Mouse (Mus musculus): ENCODE measurements at regions not wholly inside any gene's neighbourhood (a gene's known extent, or its start where the extent isn't known, plus 50 kb on each side); places are given as distances from the start of the nearest gene placed in this dataset.
A peak's percentile ranks its signal among the peaks of the same experiment; 100 is the strongest.
"Not testable (repeated sequence)": the region's sequence is repeated elsewhere in the genome, so short reads cannot be mapped to it uniquely, and the experiment has no call there.

DNA sequence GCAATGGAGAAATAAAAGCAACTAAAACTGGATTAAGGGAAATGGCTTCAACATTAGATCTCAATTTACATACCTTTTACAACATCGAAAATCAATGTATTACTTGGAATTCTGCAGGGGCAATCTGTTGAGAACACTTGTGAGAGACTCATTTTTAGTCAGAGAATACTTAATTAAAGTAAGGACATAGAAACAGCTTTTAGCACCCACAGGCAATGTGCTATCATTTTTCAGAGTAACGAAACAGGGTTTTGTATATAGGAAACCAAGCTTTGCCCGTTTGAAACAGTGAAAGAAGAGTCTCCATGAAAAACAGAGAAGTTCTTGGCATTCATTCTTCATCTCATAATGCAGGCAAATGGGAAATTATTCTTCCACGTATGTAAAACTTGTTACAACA lies 196.4 kb downstream of the Tdrd3 start:
- no peak for DNase-seq

DNA sequence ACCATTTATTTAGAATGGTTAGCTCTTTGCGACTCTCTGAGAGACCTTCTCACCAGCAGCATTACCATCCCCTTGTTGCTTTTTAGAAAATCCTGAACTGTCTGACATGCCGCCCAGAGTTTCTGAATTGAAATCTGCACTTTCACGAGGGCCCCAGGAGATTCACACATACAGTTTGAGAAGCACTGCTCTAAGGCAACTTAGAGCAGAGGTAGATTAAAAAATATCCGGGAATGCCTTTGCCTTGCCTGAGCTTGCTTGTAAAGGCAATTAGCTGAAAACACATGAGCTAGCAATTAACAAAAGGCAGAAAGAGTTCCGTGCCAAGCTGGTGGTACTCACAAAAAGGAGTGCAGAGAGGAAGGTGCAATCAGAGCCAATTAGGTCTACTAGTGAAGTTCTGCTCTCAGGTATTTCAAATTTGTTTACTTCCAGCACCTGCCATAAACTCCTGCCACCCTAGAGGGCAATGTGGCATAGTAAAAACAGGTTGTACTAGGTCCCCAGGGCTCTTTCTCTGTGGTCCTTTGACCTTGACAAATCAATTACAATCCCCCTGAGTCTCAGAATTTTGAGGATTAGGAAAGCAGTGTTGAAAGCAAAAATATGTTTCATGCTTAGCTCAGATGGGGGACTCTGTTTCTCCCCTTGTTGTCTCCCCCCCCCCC lies 203.1 kb downstream of the Tdrd3 start:
- no peak for DNase-seq

DNA sequence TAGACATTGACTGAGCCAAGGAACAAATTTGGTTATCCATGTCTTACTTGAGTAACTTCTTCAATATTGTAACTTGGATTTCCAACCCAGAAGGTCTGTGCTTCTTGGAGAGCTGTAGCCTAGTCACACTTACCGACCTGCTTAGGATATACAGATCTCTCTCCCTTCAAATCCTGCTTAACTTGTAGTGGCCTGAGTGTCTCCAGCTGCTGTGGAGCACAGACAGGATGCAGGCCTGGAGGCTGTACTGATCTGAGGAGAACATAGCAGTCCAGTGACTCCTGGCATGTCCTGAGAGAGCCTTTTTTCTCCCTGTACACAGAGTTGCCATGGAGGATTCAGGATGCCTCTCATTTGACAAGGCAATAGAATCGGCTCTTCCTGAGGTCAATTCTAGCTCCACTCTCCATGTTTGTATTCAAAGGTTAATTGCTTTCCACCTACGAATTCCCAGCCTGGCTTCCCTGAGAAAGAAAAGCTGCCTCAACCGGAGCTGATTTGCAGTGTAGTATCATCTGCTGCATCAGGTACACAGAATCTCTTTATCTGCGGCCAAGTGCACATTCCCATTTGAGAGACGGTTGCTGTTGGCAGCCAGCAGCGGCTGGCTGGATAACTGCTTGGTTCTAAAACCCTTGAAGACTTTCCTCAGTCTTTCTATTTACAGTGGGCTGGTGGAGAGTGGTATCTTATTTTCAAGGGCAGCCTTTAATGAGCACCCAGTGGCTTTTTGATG lies 214.8 kb downstream of the Tdrd3 start:
- no peak for DNase-seq

DNA sequence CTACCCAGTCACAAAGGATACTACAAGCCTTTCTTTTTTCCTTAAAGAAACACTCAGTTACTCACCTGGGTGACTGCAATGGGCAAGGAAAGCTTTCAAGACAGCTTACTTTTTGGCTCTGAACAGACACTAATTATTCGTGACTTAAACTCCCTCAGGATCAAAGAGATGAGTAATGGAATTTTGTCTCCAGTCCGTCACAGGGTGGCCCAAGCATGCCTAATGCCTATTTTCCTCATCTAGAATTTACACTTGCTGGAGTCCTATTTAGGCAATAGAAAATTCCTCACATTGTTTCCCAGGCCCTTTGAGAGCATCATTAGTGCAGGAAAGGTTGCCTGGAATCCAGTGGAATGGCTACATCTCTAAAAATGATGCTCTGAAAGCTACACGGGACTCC lies 218.2 kb downstream of the Tdrd3 start:
- no peak for DNase-seq

DNA sequence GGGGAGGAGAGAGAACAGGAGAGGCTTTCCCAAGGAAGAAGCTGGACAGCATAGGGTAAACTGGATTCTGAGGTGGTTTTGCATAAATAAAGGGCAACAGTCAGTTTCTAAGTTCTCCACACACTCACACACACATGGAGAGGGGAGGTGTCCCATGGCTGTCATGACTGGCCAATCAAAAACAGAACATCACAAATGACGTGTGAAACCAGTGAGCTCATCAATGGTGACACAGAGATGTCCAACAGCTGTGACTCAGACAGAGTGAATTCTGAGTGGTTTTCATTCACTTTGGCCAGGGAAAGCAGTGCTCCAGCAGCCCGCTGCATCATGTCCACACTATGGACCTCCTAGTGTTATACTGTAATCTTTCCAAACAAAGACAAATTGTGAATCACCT lies 220.7 kb downstream of the Tdrd3 start:
- DNase-seq: no peak

DNA sequence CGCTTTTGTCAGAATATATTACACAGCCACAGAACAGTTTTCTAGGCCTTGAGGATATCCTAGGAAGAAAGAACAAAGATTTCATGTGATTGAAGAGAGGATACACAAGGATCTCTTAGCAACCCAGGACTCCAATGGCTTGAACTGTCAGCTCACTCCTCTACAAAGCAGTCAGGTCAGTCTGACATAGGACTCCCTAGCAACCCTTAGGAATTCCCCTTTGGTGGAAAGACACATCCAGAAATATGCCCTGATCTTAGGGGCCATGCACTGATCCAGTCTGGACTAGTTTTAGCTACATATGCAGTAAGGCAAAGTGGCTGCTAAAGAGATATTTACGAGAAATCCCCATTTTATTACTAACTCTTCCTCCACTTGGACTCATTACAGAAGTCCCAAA lies 251.5 kb downstream of the Tdrd3 start:
- no peak for DNase-seq

DNA sequence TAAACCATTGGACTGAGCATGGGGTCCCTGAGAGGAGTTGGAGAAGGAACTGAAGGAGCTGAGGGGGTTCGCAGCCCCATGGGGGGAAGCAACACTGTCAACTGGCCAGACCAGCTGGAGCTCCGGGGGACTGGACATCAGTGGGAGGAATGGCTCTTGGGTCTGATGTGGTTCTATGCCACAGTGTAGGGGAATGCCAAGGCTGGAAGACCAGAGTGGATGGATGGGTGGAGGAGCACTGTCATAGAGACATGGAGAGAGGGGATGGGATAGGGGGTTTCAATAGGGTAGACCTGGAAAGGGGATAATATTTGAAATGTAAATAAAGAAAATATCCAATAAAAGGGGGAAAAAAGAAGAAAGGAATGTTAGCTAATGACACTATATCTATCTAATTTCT lies 253.1 kb downstream of the Tdrd3 start:
- DNase-seq: no peak

DNA sequence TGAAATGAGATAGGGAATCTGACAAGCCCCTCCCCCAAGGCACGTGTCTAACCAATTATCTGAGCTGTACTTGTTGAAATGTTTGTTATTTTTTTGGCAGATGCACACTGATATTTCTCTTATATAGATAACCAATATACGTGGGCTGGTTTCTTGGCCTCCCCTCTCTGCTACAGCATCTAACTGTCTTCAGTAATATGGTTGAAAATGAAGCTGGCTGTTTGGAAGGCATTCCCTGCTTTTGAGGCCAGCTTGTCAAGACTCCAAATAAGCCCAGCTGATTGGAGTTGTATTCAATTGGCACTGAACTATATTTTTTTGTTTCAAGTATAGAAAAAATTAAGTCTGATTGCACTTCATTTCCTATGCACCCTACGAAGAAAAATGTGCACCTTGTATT lies 264.3 kb downstream of the Tdrd3 start:
- no peak for DNase-seq

DNA sequence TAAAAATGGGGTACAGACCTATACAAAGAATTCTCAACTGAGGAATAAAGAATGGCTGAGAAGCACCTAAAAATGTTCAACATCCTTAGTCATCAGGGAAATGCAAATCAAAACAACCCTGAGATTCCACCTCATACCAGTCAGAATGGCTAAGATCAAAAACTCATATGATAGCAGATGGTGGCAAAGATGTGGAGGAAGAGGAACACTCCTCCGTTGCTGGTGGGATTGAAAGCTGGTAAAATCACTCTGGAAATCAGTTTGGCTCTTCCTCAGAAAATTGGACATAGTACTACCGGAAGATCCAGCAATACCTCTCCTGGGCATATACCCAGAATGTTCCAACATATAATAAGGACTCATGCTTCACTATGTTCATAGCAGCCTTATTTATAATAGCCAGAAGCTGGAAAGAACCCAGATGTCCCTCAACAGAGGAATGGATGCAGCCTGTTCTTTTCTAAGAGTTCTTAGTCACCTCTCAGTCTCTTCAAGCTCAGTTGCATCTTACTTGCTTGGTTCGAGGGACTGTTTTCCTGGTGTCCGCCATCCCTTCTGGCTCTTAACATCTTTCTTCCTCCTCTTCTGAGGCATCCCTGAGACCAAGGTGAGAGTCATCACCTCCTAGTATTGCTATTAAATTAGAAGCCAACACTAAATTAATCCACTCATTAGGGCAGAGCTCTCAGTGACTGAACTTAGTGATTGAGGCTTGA lies 266.8 kb downstream of the Tdrd3 start:
- not testable (repeated sequence) for DNase-seq

DNA sequence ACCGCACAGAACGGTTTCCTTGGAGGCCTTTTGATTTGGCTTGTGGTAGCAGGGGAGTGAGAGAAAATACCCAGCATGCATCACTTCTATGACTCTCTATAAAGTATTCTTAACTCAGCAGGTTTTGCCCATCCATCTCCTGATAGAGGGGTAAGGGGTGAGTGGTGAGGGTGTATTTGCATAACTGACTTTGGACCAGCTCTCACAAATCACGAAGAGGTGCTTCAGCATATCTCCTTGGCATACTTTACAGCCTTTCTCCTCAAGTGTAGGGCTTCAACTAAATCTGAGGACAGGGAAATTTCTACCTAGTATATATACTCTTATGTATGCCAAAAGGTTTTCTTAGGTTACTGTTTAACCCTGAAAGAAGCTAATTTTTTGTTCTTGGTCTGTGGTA lies 273.4 kb downstream of the Tdrd3 start:
- no peak for DNase-seq

DNA sequence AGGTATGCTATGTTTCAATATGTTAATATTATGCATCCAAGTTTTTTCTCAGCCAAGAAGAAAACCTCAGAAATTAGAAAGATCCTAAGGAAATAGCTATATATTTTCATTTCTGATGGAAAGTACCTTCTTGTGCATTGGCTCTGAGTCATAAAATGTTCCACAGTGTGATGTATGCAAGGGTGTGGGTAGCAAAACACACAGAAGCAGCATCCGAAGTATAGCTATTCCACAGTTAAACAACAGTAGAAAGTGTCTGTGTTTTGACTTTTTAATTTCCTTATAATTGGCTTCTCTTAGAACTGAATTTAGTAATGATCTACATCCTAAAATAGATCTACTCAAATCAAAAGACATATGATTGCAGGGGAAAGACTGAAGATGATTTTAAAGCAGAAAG lies 320.0 kb downstream of the Tdrd3 start:
- no peak for DNase-seq

DNA sequence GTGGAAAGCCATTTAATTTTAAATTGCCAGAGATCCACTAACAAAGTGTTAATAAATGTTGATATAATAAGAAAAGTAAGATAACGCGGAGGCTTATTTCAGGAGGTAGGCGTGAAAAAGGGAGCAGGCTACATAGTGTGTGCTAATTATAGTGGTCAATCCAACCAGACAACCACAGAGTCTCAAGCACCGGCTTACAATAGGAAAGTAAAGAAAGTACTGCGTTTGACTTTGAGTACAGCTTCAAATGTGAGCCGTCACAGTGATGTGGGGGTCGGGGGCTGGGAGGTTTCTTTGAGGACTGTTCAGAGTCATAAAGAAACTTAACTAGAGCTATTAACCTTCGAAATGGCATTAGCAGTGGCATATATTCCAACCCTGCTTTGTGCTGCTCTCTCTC lies 329.1 kb downstream of the Tdrd3 start:
- no peak for DNase-seq

DNA sequence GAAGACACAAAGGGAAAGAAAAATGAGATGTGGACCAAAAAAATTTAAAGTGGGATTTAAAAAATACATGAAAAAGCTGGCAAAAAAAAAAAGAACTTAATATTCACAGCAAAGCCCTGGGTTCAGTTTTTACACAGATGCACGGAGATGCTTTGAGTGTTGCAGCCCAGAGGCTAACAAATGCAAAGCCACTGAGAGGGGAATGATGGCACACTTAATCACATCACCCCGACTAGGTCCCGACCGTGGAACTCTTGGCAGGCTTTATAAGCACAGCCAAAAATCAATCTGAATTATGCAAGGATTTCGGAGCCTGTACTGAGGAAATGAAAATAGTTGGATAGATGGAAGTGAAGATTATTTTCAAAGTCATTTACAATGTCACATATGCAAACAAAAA lies 329.6 kb downstream of the Tdrd3 start:
- no peak for DNase-seq

DNA sequence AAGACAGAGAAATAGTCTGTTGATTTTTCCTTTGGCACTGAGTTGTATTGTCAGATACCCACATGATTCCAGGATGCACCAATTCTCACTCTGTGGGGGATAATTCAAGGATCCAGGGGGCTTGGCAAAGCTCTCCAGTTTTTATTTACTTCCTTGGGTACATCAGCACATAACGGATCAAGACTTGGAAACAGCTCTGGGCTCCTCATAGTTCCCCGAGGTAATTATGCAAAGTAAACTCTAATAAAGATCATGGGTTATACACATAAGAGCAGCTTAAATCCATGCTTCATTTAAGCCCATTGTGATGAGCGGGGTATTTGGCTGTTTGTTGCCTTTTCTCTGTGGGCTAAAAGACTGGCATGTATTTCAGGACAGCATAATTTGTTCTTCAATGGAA lies 332.6 kb downstream of the Tdrd3 start:
- DNase-seq: no peak

DNA sequence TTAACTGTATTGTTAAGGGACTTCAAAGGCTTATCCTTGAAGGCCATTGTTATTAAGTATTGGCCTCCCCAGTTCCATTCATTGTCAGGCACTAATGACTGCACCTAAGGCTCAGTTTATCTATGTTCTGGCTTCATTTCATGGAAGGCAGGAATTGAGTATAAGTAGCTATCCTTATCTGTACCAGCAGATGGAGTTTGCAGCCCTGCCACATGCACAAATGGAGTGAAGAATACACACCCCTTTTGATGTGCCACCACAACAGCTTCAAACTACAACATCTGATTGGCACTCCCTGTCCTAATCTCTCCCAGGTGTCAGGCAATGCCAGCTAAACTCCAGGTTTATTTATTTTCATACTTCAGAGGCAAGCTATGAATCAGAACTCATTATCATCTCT lies 333.3 kb downstream of the Tdrd3 start:
- DNase-seq: no peak

DNA sequence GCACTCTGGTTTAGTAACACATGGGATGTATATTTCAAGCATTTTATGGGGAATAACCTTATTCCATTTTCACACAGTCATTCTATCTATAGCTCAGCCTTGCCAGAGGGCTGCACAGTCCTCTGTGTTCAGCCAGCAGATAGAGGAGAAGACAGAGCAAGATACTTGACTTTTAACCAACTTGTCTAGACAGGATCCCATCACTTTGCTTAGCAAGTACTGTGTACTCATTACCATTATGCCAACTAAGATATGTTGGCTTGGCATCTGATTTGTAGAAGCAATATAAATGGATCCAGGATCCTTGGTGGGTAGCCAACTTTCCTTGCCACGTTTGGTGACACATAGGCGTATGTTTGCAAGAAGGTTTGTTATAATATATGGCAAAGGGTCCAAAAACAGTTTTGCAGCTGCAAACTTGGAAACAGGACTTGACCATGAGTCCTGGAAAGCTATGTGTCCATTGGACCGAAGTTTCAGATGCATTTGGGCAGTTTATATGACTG lies 334.3 kb downstream of the Tdrd3 start:
- no peak for DNase-seq

DNA sequence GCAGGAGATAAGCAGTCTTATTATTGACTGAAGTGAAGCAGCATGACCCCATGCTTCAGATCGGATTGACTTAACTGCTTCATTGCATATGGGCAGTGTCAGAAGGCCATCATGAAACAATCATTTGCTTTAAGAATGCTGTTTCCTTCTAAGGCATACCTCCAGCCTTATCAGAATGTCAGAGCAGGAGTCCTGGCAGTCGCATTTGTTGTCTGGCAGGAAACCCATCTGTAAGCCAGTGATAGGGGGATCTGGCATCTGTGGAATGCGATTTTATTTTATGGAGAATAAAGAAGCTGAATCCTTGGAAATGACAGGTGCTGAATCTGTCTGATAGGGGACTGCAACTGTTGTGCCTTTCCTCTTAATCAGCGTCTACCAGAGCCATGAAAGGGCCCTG lies 338.3 kb downstream of the Tdrd3 start:
- no peak for DNase-seq

DNA sequence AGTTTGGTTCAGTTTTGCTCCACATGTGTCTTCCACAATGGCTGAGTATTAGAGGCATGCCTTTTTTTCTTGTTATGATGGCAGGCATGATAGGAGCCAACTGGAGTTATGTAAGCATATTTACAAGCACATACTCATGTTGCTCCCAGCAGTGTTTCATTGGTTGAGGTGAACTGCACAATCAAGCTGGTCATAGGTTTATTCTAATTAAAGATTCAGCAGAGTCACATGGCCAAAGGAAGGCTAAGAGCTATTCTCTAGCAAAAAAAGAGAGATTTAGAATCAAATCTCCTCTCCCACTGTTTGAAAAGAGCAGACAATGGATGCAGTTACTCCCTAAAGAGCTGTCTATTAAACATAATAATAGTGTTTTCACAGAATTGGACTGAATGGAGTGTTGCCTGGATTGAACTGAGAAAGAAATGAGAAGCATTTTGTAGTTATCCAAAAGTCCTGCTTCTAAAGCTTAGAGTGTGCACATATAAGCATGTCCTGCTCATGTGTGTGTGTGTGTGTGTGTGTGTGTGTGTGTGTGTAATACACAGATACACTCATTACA lies 359.0 kb downstream of the Tdrd3 start:
- DNase-seq: no peak

DNA sequence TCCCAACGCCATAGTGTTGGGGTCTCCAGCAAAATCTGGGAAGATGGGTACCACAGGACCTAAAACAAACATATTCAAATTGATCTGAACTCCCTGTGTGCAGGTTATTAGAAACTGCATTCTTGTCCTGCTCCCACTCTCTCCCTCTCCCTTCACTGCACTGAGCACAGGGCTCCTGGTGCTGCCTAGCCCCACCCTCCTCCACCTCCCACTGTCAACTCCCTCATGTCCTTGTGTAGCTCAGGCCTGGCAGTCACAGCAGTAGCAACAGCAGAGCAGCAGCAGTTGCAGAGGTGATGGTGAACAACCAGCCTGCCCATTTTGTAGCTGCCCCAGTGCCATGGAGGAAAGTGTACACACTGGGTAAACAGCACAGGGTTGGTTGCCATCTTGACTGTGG lies 383.4 kb downstream of the Tdrd3 start:
- DNase-seq: no peak

DNA sequence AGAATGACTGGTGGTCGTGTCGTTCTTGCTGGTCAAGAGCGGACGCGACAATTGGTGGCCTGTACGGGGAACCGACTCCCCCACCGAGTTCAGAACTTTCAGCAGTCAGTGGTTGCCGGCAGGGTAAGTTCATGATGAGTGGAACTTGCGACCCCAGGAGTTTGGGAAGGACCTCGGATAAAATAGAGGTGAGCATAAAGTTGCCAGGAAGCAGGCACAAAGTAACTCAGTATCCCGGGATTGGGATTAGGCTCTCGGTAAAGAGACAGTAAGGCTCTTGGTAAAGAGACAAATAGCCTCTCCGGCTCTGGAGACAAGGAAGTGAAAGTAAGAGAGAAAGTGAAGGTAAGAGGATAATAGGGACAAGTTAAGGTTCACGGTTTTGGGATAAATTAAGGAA lies 393.2 kb downstream of the Tdrd3 start:
- DNase-seq: peak; percentile 6

DNA sequence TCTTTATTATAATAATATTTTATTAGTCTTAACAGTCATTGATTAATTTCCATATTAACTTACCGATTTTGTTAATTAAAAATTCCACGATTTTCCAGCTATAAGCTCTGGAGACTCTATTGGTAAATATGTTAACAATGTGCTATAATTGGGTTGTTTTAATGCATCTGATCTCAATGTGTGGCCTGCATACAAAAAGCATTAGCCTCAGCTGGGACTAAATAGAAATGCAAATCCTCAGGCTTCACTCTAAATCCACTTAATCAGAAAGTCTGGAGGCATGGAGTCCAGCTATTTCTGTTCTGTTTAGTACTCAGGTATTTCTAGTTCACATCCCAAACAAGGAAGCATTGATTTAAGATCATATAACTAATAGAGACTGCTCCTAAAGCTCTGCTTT lies 427.7 kb downstream of the Tdrd3 start:
- no peak for DNase-seq

DNA sequence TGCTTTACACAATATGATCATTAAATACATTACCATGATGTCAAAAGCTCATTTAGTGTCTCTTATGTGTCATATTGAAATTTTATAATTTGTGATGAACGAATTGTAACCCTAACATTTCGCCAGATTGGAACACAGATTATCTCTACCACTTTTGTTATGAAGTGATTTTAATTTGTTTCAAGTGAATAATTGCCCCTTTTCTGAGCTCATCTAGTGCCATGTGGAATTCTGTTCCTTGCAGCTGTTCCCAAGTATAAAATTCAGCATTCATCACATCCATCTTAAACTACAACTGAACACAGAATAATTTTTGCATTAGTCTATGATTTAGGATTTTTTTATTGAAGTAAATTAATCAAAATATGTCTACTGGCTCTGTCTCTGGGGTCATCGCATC lies 445.0 kb downstream of the Tdrd3 start:
- DNase-seq: no peak

DNA sequence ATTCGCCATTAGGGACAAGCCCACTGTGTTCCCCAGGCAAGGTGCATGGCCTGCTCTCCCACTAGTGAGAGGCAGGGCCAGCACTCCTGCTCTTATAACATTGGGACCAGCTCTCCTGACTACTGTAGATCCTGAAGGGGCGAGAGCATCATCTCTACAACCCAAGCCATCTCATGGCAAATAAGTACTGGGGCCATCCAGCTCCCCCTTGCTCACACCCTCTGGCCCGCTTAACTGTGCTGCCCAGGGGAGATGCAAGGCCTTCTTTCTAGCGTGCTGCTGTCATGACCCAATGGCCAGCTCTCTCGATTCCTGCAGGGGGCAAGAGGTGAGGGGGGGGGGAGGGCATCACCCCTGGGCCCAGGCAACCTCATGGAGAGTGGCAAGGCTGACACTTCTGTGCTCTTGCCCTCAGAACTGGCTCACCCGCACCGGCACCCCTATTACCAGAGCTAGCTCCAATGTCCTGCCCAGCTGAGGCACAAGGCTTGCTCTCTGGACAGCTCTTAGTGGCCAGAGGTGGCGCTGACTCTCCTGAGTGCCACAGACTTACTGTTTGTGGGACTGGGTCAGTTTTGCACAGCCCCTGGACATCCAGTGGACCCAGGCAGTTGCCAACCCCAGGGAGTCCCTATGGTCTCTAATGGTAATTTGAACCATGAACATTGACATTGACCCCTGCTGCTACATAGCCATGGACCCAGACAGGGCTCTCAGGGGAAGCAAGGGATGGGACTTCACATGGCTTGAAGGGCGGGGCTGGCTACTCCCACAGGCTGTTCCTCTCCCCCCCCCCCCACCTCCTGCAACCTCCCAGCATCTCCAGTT lies 448.2 kb downstream of the Tdrd3 start:
- DNase-seq: no peak
